Mouse (Mus musculus): ENCODE results near the gene Aoc1. TPM values are rescaled to one million over a fixed set of nuclear protein-coding genes. Genes with fewer than 3 reads are reported as not detected.
"Not testable (repeated sequence)": the region's sequence is repeated elsewhere in the genome, so short reads cannot be mapped to it uniquely, and the experiment has no call there.

Aoc1 gene
- polyA plus RNA-seq, 1 experiment from 2014 or later: not detected

GRCm38 (mm10) chr6:48864181-48864580 is 8.5 kb upstream of the Aoc1 start:
- 39% methylated on average over 3 of the region's 3 CpGs for WGBS (ENCODE audit: insufficient replicate concordance)
- no peaks in the 10 kb centered on the region for H3K4me1 ChIP-seq (ENCODE audit: control insufficient read depth, insufficient read depth, low read length)
- no peaks in the 10 kb centered on the region for H3K9me3 ChIP-seq (replicated peaks; ENCODE audit: control insufficient read depth, low read length)
- H3K36me3 ChIP-seq (ENCODE audit: control insufficient read depth, insufficient read depth, low read length): no peaks in the 10 kb centered on the region
- no peak overlapping the region for H3K4me2 ChIP-seq
- H3K4me3 ChIP-seq (ENCODE audit: low read depth, low read length): no peak overlapping the region
- H3K27me3 ChIP-seq (ENCODE audit: control insufficient read depth, insufficient read depth, low read length): no peaks in the 10 kb centered on the region
- H3K27ac ChIP-seq (ENCODE audit: low read depth, low read length): no peak overlapping the region
- no peak overlapping the region for H3K9ac ChIP-seq (ENCODE audit: low read depth, low read length)
- no peak for ATAC-seq (replicated peaks; ENCODE audit: insufficient number of reproducible peaks, low FRiP score, low TSS enrichment)

GRCm38 (mm10) chr6:48864723-48865122 is 8.0 kb upstream of the Aoc1 start:
- H3K27me3 ChIP-seq (ENCODE audit: control insufficient read depth, insufficient read depth, low read length): no peaks in the 10 kb centered on the region
- no peaks in the 10 kb centered on the region for H3K9me3 ChIP-seq (replicated peaks; ENCODE audit: control insufficient read depth, low read length)
- H3K27ac ChIP-seq (ENCODE audit: low read depth, low read length): no peak overlapping the region
- no peak overlapping the region for H3K4me2 ChIP-seq
- ATAC-seq (replicated peaks; ENCODE audit: insufficient number of reproducible peaks, low FRiP score, low TSS enrichment): no peak
- no peak overlapping the region for H3K4me3 ChIP-seq (ENCODE audit: low read depth, low read length)
- no peaks in the 10 kb centered on the region for H3K4me1 ChIP-seq (ENCODE audit: control insufficient read depth, insufficient read depth, low read length)
- WGBS (ENCODE audit: insufficient replicate concordance): 76% methylated on average over 3 of the region's 3 CpGs
- H3K36me3 ChIP-seq (ENCODE audit: control insufficient read depth, insufficient read depth, low read length): no peaks in the 10 kb centered on the region
- no peak overlapping the region for H3K9ac ChIP-seq (ENCODE audit: low read depth, low read length)

- WGBS (ENCODE audit: insufficient replicate concordance): 68% methylated on average over 1 of the region's 1 CpGs
- H3K4me1 ChIP-seq (ENCODE audit: control insufficient read depth, insufficient read depth, low read length): no peaks in the 10 kb centered on the region
- no peak for ATAC-seq (replicated peaks; ENCODE audit: insufficient number of reproducible peaks, low FRiP score, low TSS enrichment)
- H3K9ac ChIP-seq (ENCODE audit: low read depth, low read length): no peak overlapping the region
- H3K27ac ChIP-seq (ENCODE audit: low read depth, low read length): no peak overlapping the region
- H3K27me3 ChIP-seq (ENCODE audit: control insufficient read depth, insufficient read depth, low read length): no peaks in the 10 kb centered on the region
- no peak overlapping the region for H3K4me3 ChIP-seq (ENCODE audit: low read depth, low read length)
- H3K4me2 ChIP-seq: no peak overlapping the region
- H3K9me3 ChIP-seq (replicated peaks; ENCODE audit: control insufficient read depth, low read length): no peaks in the 10 kb centered on the region
- H3K36me3 ChIP-seq (ENCODE audit: control insufficient read depth, insufficient read depth, low read length): no peaks in the 10 kb centered on the region
These were observed 7.4 kb upstream of the Aoc1 start for GRCm38 (mm10) chr6:48865152-48865745.

GRCm38 (mm10) chr6:48866355-48866950 is 6.2 kb upstream of the Aoc1 start:
- not testable (repeated sequence) for H3K4me2 ChIP-seq; H3K27me3 ChIP-seq (ENCODE audit: control insufficient read depth, insufficient read depth, low read length); H3K36me3 ChIP-seq (ENCODE audit: control insufficient read depth, insufficient read depth, low read length); H3K4me1 ChIP-seq (ENCODE audit: control insufficient read depth, insufficient read depth, low read length); H3K9ac ChIP-seq (ENCODE audit: low read depth, low read length); H3K9me3 ChIP-seq (replicated peaks; ENCODE audit: control insufficient read depth, low read length); H3K4me3 ChIP-seq (ENCODE audit: low read depth, low read length); ATAC-seq (replicated peaks; ENCODE audit: insufficient number of reproducible peaks, low FRiP score, low TSS enrichment); H3K27ac ChIP-seq (ENCODE audit: low read depth, low read length)
- 34% methylated on average over 1 of the region's 1 CpGs for WGBS (ENCODE audit: insufficient replicate concordance)

- H3K27ac ChIP-seq (ENCODE audit: low read depth, low read length): no peak overlapping the region
- no peaks in the 10 kb centered on the region for H3K4me1 ChIP-seq (ENCODE audit: control insufficient read depth, insufficient read depth, low read length)
- WGBS (ENCODE audit: insufficient replicate concordance): 54% methylated on average over 4 of the region's 4 CpGs
- no peak overlapping the region for H3K4me3 ChIP-seq (ENCODE audit: low read depth, low read length)
- no peaks in the 10 kb centered on the region for H3K9me3 ChIP-seq (replicated peaks; ENCODE audit: control insufficient read depth, low read length)
- H3K36me3 ChIP-seq (ENCODE audit: control insufficient read depth, insufficient read depth, low read length): no peaks in the 10 kb centered on the region
- H3K27me3 ChIP-seq (ENCODE audit: control insufficient read depth, insufficient read depth, low read length): no peaks in the 10 kb centered on the region
- no peak overlapping the region for H3K9ac ChIP-seq (ENCODE audit: low read depth, low read length)
- no peak for ATAC-seq (replicated peaks; ENCODE audit: insufficient number of reproducible peaks, low FRiP score, low TSS enrichment)
- no peak overlapping the region for H3K4me2 ChIP-seq
These were observed 5.5 kb upstream of the Aoc1 start for GRCm38 (mm10) chr6:48867158-48867557.

GRCm38 (mm10) chr6:48869774-48870173 is 2.9 kb upstream of the Aoc1 start:
- Histone ChIP-seq H3K9me3 (replicated peaks; ENCODE audit: control insufficient read depth, low read length) (no peaks in the 10 kb centered on the region), H3K4me2 (no peak overlapping the region), H3K27me3 (ENCODE audit: control insufficient read depth, insufficient read depth, low read length) (no peaks in the 10 kb centered on the region), H3K27ac (ENCODE audit: low read depth, low read length) (no peak overlapping the region), H3K9ac (ENCODE audit: low read depth, low read length) (no peak overlapping the region), H3K4me1 (ENCODE audit: control insufficient read depth, insufficient read depth, low read length) (no peaks in the 10 kb centered on the region), H3K4me3 (ENCODE audit: low read depth, low read length) (no peak overlapping the region), H3K36me3 (ENCODE audit: control insufficient read depth, insufficient read depth, low read length) (no peaks in the 10 kb centered on the region)
- no peak for ATAC-seq (replicated peaks; ENCODE audit: insufficient number of reproducible peaks, low FRiP score, low TSS enrichment)
- WGBS (ENCODE audit: insufficient replicate concordance): 54% methylated on average over 2 of the region's 2 CpGs

GRCm38 (mm10) chr6:48874576-48874975 is 1.9 kb downstream of the Aoc1 start:
- no peak overlapping the region for H3K9ac ChIP-seq (ENCODE audit: low read depth, low read length)
- H3K4me2 ChIP-seq: no peak overlapping the region
- no peaks in the 10 kb centered on the region for H3K27me3 ChIP-seq (ENCODE audit: control insufficient read depth, insufficient read depth, low read length)
- H3K36me3 ChIP-seq (ENCODE audit: control insufficient read depth, insufficient read depth, low read length): no peaks in the 10 kb centered on the region
- no peaks in the 10 kb centered on the region for H3K9me3 ChIP-seq (replicated peaks; ENCODE audit: control insufficient read depth, low read length)
- H3K27ac ChIP-seq (ENCODE audit: low read depth, low read length): no peak overlapping the region
- 84% methylated on average over 4 of the region's 4 CpGs for whole genome bisulfite sequencing (ENCODE audit: insufficient replicate concordance)
- H3K4me1 ChIP-seq (ENCODE audit: control insufficient read depth, insufficient read depth, low read length): no peaks in the 10 kb centered on the region
- no peak for ATAC-seq (replicated peaks; ENCODE audit: insufficient number of reproducible peaks, low FRiP score, low TSS enrichment)
- H3K4me3 ChIP-seq (ENCODE audit: low read depth, low read length): no peak overlapping the region

- Histone ChIP-seq H3K4me2 (no peak overlapping the region), H3K4me1 (ENCODE audit: control insufficient read depth, insufficient read depth, low read length) (no peaks in the 10 kb centered on the region), H3K9me3 (replicated peaks; ENCODE audit: control insufficient read depth, low read length) (no peaks in the 10 kb centered on the region), H3K36me3 (ENCODE audit: control insufficient read depth, insufficient read depth, low read length) (no peaks in the 10 kb centered on the region), H3K27me3 (ENCODE audit: control insufficient read depth, insufficient read depth, low read length) (no peaks in the 10 kb centered on the region), H3K27ac (ENCODE audit: low read depth, low read length) (no peak overlapping the region), H3K9ac (ENCODE audit: low read depth, low read length) (no peak overlapping the region), H3K4me3 (ENCODE audit: low read depth, low read length) (no peak overlapping the region)
- no peak for ATAC-seq (replicated peaks; ENCODE audit: insufficient number of reproducible peaks, low FRiP score, low TSS enrichment)
- WGBS (ENCODE audit: insufficient replicate concordance): 78% methylated on average over 6 of the region's 6 CpGs
These were observed 2.8 kb downstream of the Aoc1 start for GRCm38 (mm10) chr6:48875515-48875914.

- H3K27ac ChIP-seq (ENCODE audit: low read depth, low read length): no peak overlapping the region
- H3K27me3 ChIP-seq (ENCODE audit: control insufficient read depth, insufficient read depth, low read length): no peaks in the 10 kb centered on the region
- H3K36me3 ChIP-seq (ENCODE audit: control insufficient read depth, insufficient read depth, low read length): no peaks in the 10 kb centered on the region
- H3K9me3 ChIP-seq (replicated peaks; ENCODE audit: control insufficient read depth, low read length): no peaks in the 10 kb centered on the region
- no peak overlapping the region for H3K4me3 ChIP-seq (ENCODE audit: low read depth, low read length)
- 72% methylated on average over 5 of the region's 5 CpGs for WGBS (ENCODE audit: insufficient replicate concordance)
- no peaks in the 10 kb centered on the region for H3K4me1 ChIP-seq (ENCODE audit: control insufficient read depth, insufficient read depth, low read length)
- no peak overlapping the region for H3K9ac ChIP-seq (ENCODE audit: low read depth, low read length)
- ATAC-seq (replicated peaks; ENCODE audit: insufficient number of reproducible peaks, low FRiP score, low TSS enrichment): no peak
- H3K4me2 ChIP-seq: no peak overlapping the region
These were observed 3.9 kb downstream of the Aoc1 start for GRCm38 (mm10) chr6:48876510-48877135.

All from heart, embryonic 11.5 days (tissue).